7 mouse cellular contexts compared by ENCODE assay signal in genomic region chr16:77499537-77500301, GRCm38 (mm10).
DNase-seq lines count a peak whose midpoint lies in the region; ATAC-seq and TF ChIP-seq lines count a peak whose summit lies in the region.

No protein-coding gene starts in this region.

- 39% methylated on average over 18 of the region's 18 CpGs for WGBS in cerebellum, adult 2 months
- 21% methylated on average over 18 of the region's 18 CpGs for WGBS in forebrain, embryonic 14.5 days
- WGBS in heart, embryonic 16.5 days = 22% methylated on average over 18 of the region's 18 CpGs
- 22% methylated on average over 18 of the region's 18 CpGs for WGBS in liver, adult 2 months

- peak overlapping the region; percentile 49 for H3K4me2 ChIP-seq in forebrain, embryonic 14.5 days (ENCODE audit: low read length)
- peak overlapping the region; percentile 68 for H3K4me2 ChIP-seq in heart, embryonic 16.5 days (ENCODE audit: low read depth, low read length)
- H3K4me2 ChIP-seq in myocyte (ENCODE audit: low read depth) = peak overlapping the region; percentile 77

- ATAC-seq in forebrain, embryonic 14.5 days = peak; percentile 95
- peak; percentile 93 for ATAC-seq in heart, embryonic 16.5 days (replicated peaks; ENCODE audit: extremely low read depth, insufficient read depth, low FRiP score)

- no peaks in the 10 kb centered on the region for H3K36me3 ChIP-seq in forebrain, embryonic 14.5 days (ENCODE audit: control insufficient read depth, insufficient read depth, low read length)
- 0 out of 2 replicates have a peak, but pooled peaks cover 1% of the 10 kb centered on the region for H3K36me3 ChIP-seq in heart, embryonic 16.5 days (ENCODE audit: control insufficient read depth, insufficient read depth)
- H3K36me3 ChIP-seq in liver, adult 2 months (ENCODE audit: control insufficient read depth, insufficient read depth, low read length) = no peaks in the 10 kb centered on the region
- H3K36me3 ChIP-seq in myocyte (ENCODE audit: control insufficient read depth, insufficient read depth) = no peaks in the 10 kb centered on the region

- TF ChIP-seq POLR2A in cerebellum, adult 2 months (IDR thresholded peaks at IDR 0.05; ENCODE audit: borderline replicate concordance, insufficient read depth, low read length) = no peak
- TF ChIP-seq POLR2A in liver, adult 2 months (IDR thresholded peaks at IDR 0.05; ENCODE audit: extremely low read depth, insufficient read depth, low read length) = no peak
- peak; percentile 34 for TF ChIP-seq POLR2A in myocyte (IDR thresholded peaks at IDR 0.05; ENCODE audit: insufficient read length, low read depth)

- peak overlapping the region; percentile 51 for H3K9ac ChIP-seq in forebrain, embryonic 14.5 days (ENCODE audit: low read length)
- H3K9ac ChIP-seq in heart, embryonic 16.5 days (ENCODE audit: low read length) = peak overlapping the region; percentile 66
- no peak overlapping the region for H3K9ac ChIP-seq in liver, adult 2 months (ENCODE audit: low read depth, low read length)

- H3K27me3 ChIP-seq in cerebellum, adult 2 months (ENCODE audit: control insufficient read depth, insufficient read depth, low read length) = no peaks in the 10 kb centered on the region
- no peaks in the 10 kb centered on the region for H3K27me3 ChIP-seq in forebrain, embryonic 14.5 days (replicated peaks; ENCODE audit: control insufficient read depth, insufficient read depth, low read length)
- no peaks in the 10 kb centered on the region for H3K27me3 ChIP-seq in heart, embryonic 16.5 days (ENCODE audit: control insufficient read depth, insufficient read depth, low read length)
- H3K27me3 ChIP-seq in liver, adult 2 months (ENCODE audit: control insufficient read depth, insufficient read depth, low read length) = no peaks in the 10 kb centered on the region
- no peaks in the 10 kb centered on the region for H3K27me3 ChIP-seq in myocyte (ENCODE audit: control insufficient read depth, insufficient read depth, insufficient read length)

- H3K9me3 ChIP-seq in forebrain, embryonic 14.5 days (replicated peaks; ENCODE audit: control insufficient read depth, low read length) = no peaks in the 10 kb centered on the region
- no peaks in the 10 kb centered on the region for H3K9me3 ChIP-seq in heart, embryonic 16.5 days (replicated peaks; ENCODE audit: control insufficient read depth, low read length)

- H3K79me2 ChIP-seq in liver, adult 2 months (ENCODE audit: control insufficient read depth, insufficient read depth, low read length) = no peaks in the 10 kb centered on the region
- H3K79me2 ChIP-seq in myocyte (ENCODE audit: control insufficient read depth, insufficient read depth) = peaks cover 16% of the 10 kb centered on the region

- no peak overlapping the region for H3ac ChIP-seq in myocyte (ENCODE audit: control insufficient read depth, insufficient read length)

- DNase-seq in cerebellum, adult 2 months = peak; percentile 47 to 52
- DNase-seq in forebrain, embryonic 14.5 days (ENCODE audit: low spot score) = peak; percentile 98
- peak; percentile 92 for DNase-seq in kidney, postnatal 14 days
- DNase-seq in liver, adult 2 months (ENCODE audit: extremely low read depth, low read depth, low spot score) = peak; percentile 83
- peak; percentile 49 for DNase-seq in telencephalon, adult 2 months (ENCODE audit: low read depth, low spot score)

- TF ChIP-seq CTCF in cerebellum, adult 2 months (IDR thresholded peaks at IDR 0.05; ENCODE audit: borderline replicate concordance, insufficient read depth, low read depth, low read length) = no peak
- TF ChIP-seq CTCF in liver, adult 2 months (IDR thresholded peaks at IDR 0.05; ENCODE audit: low read depth, low read length) = no peak

- no peak overlapping the region for H3K4me3 ChIP-seq in cerebellum, adult 2 months (replicated peaks; ENCODE audit: insufficient read depth, low read depth, low read length)
- peak overlapping the region; percentile 40; the same call in 1 of the 2 replicates for H3K4me3 ChIP-seq in forebrain, embryonic 14.5 days (ENCODE audit: low read depth, low read length)
- peak overlapping the region; percentile 65 for H3K4me3 ChIP-seq in heart, embryonic 16.5 days (ENCODE audit: low read length)
- H3K4me3 ChIP-seq in liver, adult 2 months (ENCODE audit: insufficient read depth, low read depth, low read length) = peak overlapping the region; percentile 17
- H3K4me3 ChIP-seq in myocyte = peak overlapping the region; percentile 39

- H3K27ac ChIP-seq in cerebellum, adult 2 months (ENCODE audit: insufficient read depth, low read length) = no peak overlapping the region
- peak overlapping the region; percentile 78 for H3K27ac ChIP-seq in forebrain, embryonic 14.5 days (ENCODE audit: low read depth, low read length)
- peak overlapping the region; percentile 97 for H3K27ac ChIP-seq in heart, embryonic 16.5 days (ENCODE audit: low read length)
- H3K27ac ChIP-seq in liver, adult 2 months (replicated peaks; ENCODE audit: insufficient read depth, low read depth, low read length) = peak overlapping the region; percentile 40; the same call in 1 of the 2 replicates

- H3K4me1 ChIP-seq in cerebellum, adult 2 months (ENCODE audit: control insufficient read depth, insufficient read depth, low read length) = no peaks in the 10 kb centered on the region
- peaks cover 12% of the 10 kb centered on the region; the same call in 1 of the 2 replicates for H3K4me1 ChIP-seq in forebrain, embryonic 14.5 days (ENCODE audit: control insufficient read depth, insufficient read depth, low read length)
- H3K4me1 ChIP-seq in heart, embryonic 16.5 days (ENCODE audit: control insufficient read depth, insufficient read depth, low read length) = peaks cover 11% of the 10 kb centered on the region
- no peaks in the 10 kb centered on the region; the same call in 1 of the 2 replicates for H3K4me1 ChIP-seq in liver, adult 2 months (ENCODE audit: control insufficient read depth, insufficient read depth, low read length)

TF ChIP-seq in myocyte, 11 proteins besides CTCF, POLR2A, EP300 and RAD21:
- no peak for TF ChIP-seq USF1 (IDR thresholded peaks at IDR 0.05; ENCODE audit: low read depth)
- TF ChIP-seq TCF12 (IDR thresholded peaks at IDR 0.05; ENCODE audit: insufficient read depth, poor library complexity, severe bottlenecking) = peak; percentile 38
- TF ChIP-seq MYOD1 (IDR thresholded peaks at IDR 0.05; ENCODE audit: control insufficient read depth in 1 of 3, insufficient read length in 2 of 3, low read depth in 2 of 3) = peak; percentile 32 to 84 (median 65)
- peak; percentile 58 to 86 (median 60) for TF ChIP-seq MYOG (IDR thresholded peaks at IDR 0.05; ENCODE audit: control insufficient read depth in 1 of 3, insufficient read depth in 1 of 3, insufficient read length in 2 of 3, low read depth in 2 of 3)
- no peak for TF ChIP-seq REST (IDR thresholded peaks at IDR 0.05; ENCODE audit: insufficient read depth, insufficient read length)
- TF ChIP-seq CEBPB (IDR thresholded peaks at IDR 0.05; ENCODE audit: insufficient read depth, poor library complexity, severe bottlenecking) = no peak
